Mouse (Mus musculus) neural tube, embryonic 14.5 days (tissue): ENCODE results near the gene Hmgcll1. TPM values are rescaled to one million over a fixed set of nuclear protein-coding genes. Genes with fewer than 3 reads are reported as not detected.
"Not testable (repeated sequence)": the region's sequence is repeated elsewhere in the genome, so short reads cannot be mapped to it uniquely, and the experiment has no call there.

ENCODE experiments used
- ATAC-seq: fragments of 200-750 bp; cut with Nextera tagmentation; 2 replicates; pipeline ENCODE4 v1.8.0; 2017; ENCODE audit warnings: low read depth, mild to moderate bottlenecking, moderate TSS enrichment, moderate library complexity
- H3K27ac ChIP-seq: fragments of 300-500 bp; sonication (generic); 2 replicates; pipeline ENCODE4 v1.5.1; 2014; ENCODE audit warnings: low read depth, mild to moderate bottlenecking, control low read depth, low read length, moderate library complexity, mixed read lengths
- H3K27me3 ChIP-seq: fragments of 300-500 bp; sonication (generic); 2 replicates; pipeline ENCODE4 v1.6.1; 2014; ENCODE audit warnings: low read length; ENCODE audit not compliant: control insufficient read depth, insufficient read depth
- H3K36me3 ChIP-seq: fragments of 300-500 bp; sonication (generic); 2 replicates; pipeline ENCODE4 v1.6.1; 2014; ENCODE audit warnings: low read length, mixed read lengths; ENCODE audit not compliant: control insufficient read depth, insufficient read depth
- H3K4me1 ChIP-seq: fragments of 300-500 bp; sonication (generic); 2 replicates; pipeline ENCODE4 v1.6.1; 2014; ENCODE audit warnings: low read length; ENCODE audit not compliant: control insufficient read depth, insufficient read depth
- H3K4me2 ChIP-seq: fragments of 300-500 bp; sonication (generic); 2 replicates; pipeline ENCODE4 v1.6.1; 2014; ENCODE audit warnings: mild to moderate bottlenecking, low read depth, low read length, control low read depth
- H3K4me3 ChIP-seq: fragments of 300-500 bp; sonication (generic); 2 replicates; pipeline ENCODE4 v1.5.1; 2014; ENCODE audit warnings: low read depth, low read length, control low read depth, mixed read lengths
- H3K9ac ChIP-seq: fragments of 300-500 bp; sonication (generic); replicated peaks from 2 replicates; pipeline ENCODE4 v1.6.1; 2014; ENCODE audit warnings: low read depth, mild to moderate bottlenecking, control low read depth, low read length, mixed read lengths
- H3K9me3 ChIP-seq: fragments of 300-500 bp; sonication (generic); 2 replicates; pipeline ENCODE4 v1.6.1; 2016; ENCODE audit warnings: low read length; ENCODE audit not compliant: control insufficient read depth
- WGBS: fragments of 180-500 bp; shearing (Covaris S2); extraction: QIAGEN DNeasy Blood & Tissue Kit; methylation state at CpG from one replicate; pipeline ENCODE4 v1.1.7; 2014; 5-methylcytosine and 5-hydroxymethylcytosine counted together
- polyA plus RNA-seq: library from polyadenylated mRNA; unstranded; fragments of >200 nt; fragmentation: Nextera tagmentation; extraction: Ambion mirVana; gene quantifications from 2 replicates; pipeline ENCODE4 v1.2.1, GENCODE M21; 2014

Gene Hmgcll1
- polyA plus RNA-seq, 1 experiment from 2014 or later: 29.9 TPM

- H3K27ac ChIP-seq, H3K9ac ChIP-seq, H3K4me1 ChIP-seq, ATAC-seq, H3K9me3 ChIP-seq, H3K36me3 ChIP-seq, H3K4me3 ChIP-seq, H3K4me2 ChIP-seq, H3K27me3 ChIP-seq: not testable (repeated sequence)
- 70% methylated on average over 1 of the region's 1 CpGs for WGBS
Observed at GRCm38 (mm10) chr9:76104416-76104815, 89.8 kb downstream of the Hmgcll1 start.

- Histone ChIP-seq H3K4me2 (no peak overlapping the region), H3K36me3 (no peaks in the 10 kb centered on the region), H3K9ac (no peak overlapping the region), H3K27me3 (no peaks in the 10 kb centered on the region), H3K4me1 (no peaks in the 10 kb centered on the region), H3K27ac (no peak overlapping the region), H3K9me3 (no peaks in the 10 kb centered on the region), H3K4me3 (no peak overlapping the region)
- 93% methylated on average over 5 of the region's 5 CpGs for WGBS
- ATAC-seq: no peak
Observed at GRCm38 (mm10) chr9:76104846-76105245, 90.2 kb downstream of the Hmgcll1 start.

GRCm38 (mm10) chr9:76122888-76123287 is 108.2 kb downstream of the Hmgcll1 start:
- not testable (repeated sequence) for H3K9ac ChIP-seq, H3K4me2 ChIP-seq, H3K27me3 ChIP-seq, H3K27ac ChIP-seq, H3K4me1 ChIP-seq, H3K36me3 ChIP-seq, H3K9me3 ChIP-seq, H3K4me3 ChIP-seq
- WGBS: 6% methylated on average over 2 of the region's 2 CpGs
- peak; percentile 68; the same call in 1 of the 2 replicates for ATAC-seq

GRCm38 (mm10) chr9:76124249-76124648 is 109.6 kb downstream of the Hmgcll1 start:
- H3K9ac ChIP-seq: no peak overlapping the region
- H3K4me3 ChIP-seq: no peak overlapping the region
- ATAC-seq: no peak
- no peaks in the 10 kb centered on the region for H3K36me3 ChIP-seq
- H3K9me3 ChIP-seq: no peaks in the 10 kb centered on the region
- no peak overlapping the region for H3K27ac ChIP-seq
- H3K4me1 ChIP-seq: no peaks in the 10 kb centered on the region
- 77% methylated on average over 4 of the region's 4 CpGs for WGBS
- no peaks in the 10 kb centered on the region for H3K27me3 ChIP-seq
- no peak overlapping the region for H3K4me2 ChIP-seq

- Histone ChIP-seq H3K36me3 (no peaks in the 10 kb centered on the region), H3K4me1 (no peaks in the 10 kb centered on the region), H3K4me2 (no peak overlapping the region), H3K27ac (no peak overlapping the region), H3K9me3 (no peaks in the 10 kb centered on the region), H3K27me3 (no peaks in the 10 kb centered on the region), H3K4me3 (no peak overlapping the region), H3K9ac (no peak overlapping the region)
- no peak for ATAC-seq
- 62% methylated on average over 1 of the region's 1 CpGs for WGBS
Observed at GRCm38 (mm10) chr9:76129353-76129752, 114.7 kb downstream of the Hmgcll1 start.

GRCm38 (mm10) chr9:76134042-76134441 is 119.4 kb downstream of the Hmgcll1 start:
- Histone ChIP-seq H3K36me3 (no peaks in the 10 kb centered on the region), H3K27me3 (no peaks in the 10 kb centered on the region), H3K9ac (no peak overlapping the region), H3K4me3 (no peak overlapping the region), H3K4me1 (no peaks in the 10 kb centered on the region), H3K9me3 (no peaks in the 10 kb centered on the region), H3K27ac (no peak overlapping the region), H3K4me2 (no peak overlapping the region)
- WGBS: 83% methylated on average over 6 of the region's 6 CpGs
- no peak for ATAC-seq

- H3K27ac ChIP-seq: no peak overlapping the region
- H3K9me3 ChIP-seq: no peaks in the 10 kb centered on the region
- no peaks in the 10 kb centered on the region for H3K4me1 ChIP-seq
- WGBS: 66% methylated on average over 3 of the region's 3 CpGs
- no peaks in the 10 kb centered on the region for H3K36me3 ChIP-seq
- ATAC-seq: peak; percentile 74; the same call in 1 of the 2 replicates
- H3K27me3 ChIP-seq: no peaks in the 10 kb centered on the region
- no peak overlapping the region for H3K9ac ChIP-seq
- H3K4me2 ChIP-seq: no peak overlapping the region
- H3K4me3 ChIP-seq: no peak overlapping the region
Observed at GRCm38 (mm10) chr9:76138378-76139109, 123.9 kb downstream of the Hmgcll1 start.

GRCm38 (mm10) chr9:76145593-76145992 is 130.9 kb downstream of the Hmgcll1 start:
- Histone ChIP-seq H3K4me2 (no peak overlapping the region), H3K27ac (no peak overlapping the region), H3K27me3 (no peaks in the 10 kb centered on the region), H3K4me1 (no peaks in the 10 kb centered on the region), H3K4me3 (no peak overlapping the region), H3K36me3 (no peaks in the 10 kb centered on the region), H3K9me3 (no peaks in the 10 kb centered on the region), H3K9ac (no peak overlapping the region)
- no peak for ATAC-seq
- 69% methylated on average over 3 of the region's 3 CpGs for WGBS

- H3K9me3 ChIP-seq: no peaks in the 10 kb centered on the region
Observed at GRCm38 (mm10) chr9:76162446-76162845, 147.8 kb downstream of the Hmgcll1 start.

More at GRCm38 (mm10) chr9:76162446-76162845, 147.8 kb downstream of the Hmgcll1 start:
- Histone ChIP-seq H3K27ac (no peak overlapping the region), H3K4me3 (no peak overlapping the region), H3K27me3 (no peaks in the 10 kb centered on the region), H3K36me3 (no peaks in the 10 kb centered on the region), H3K4me2 (no peak overlapping the region), H3K9ac (no peak overlapping the region), H3K4me1 (no peaks in the 10 kb centered on the region)
- WGBS: 67% methylated on average over 8 of the region's 8 CpGs
- no peak for ATAC-seq
